1 mouse cellular context compared by ENCODE assay signal in the genomic region with DNA sequence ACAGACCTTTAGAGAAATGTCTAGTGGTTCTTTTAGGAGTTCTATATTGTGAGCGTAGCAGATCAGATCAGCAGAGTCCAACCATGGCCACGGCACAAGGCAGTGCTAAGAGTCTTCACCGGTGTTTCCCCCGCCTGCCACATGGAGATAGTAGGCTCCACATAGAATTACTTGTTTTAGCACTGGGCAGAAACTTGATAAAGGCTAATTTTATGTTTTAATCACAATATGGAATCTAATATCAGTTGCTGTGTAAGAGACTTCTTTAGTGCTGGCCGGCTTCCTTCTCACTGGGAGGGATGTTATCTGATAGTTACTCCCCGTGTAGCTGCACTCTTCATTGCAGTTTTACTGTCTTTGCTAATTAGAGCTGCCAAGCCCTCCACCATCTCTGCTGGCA.
TF ChIP-seq lines count a peak whose summit lies in the region.

No protein-coding gene starts in this region.

TF ChIP-seq in MEL, 35 proteins besides CTCF, POLR2A, EP300 and RAD21 (continued from another document):
- 0 out of 2 replicates have a peak, but pooled peaks have one; percentile 14 for TF ChIP-seq SMC3 (IDR thresholded peaks at IDR 0.05; ENCODE audit: low read depth, low read length)
- peak; percentile 27; the same call in 1 of the 2 replicates for TF ChIP-seq ETS1 (IDR thresholded peaks at IDR 0.05; ENCODE audit: low read depth, low read length)
- peak; percentile 64; the same call in 1 of the 2 replicates for TF ChIP-seq TCF12 (IDR thresholded peaks at IDR 0.05; ENCODE audit: low read depth, low read length)
